Mouse (Mus musculus) G1E-ER4 (cell line): ENCODE measurements at regions not wholly inside any gene's neighbourhood (a gene's known extent, or its start where the extent isn't known, plus 50 kb on each side); places are given as distances from the start of the nearest gene placed in this dataset.

Experiments
- GATA1 ChIP-seq: IDR thresholded peaks from one replicate; pipeline ENCODE4 v1.8.0; 2012; ENCODE audit warnings: low read length, inconsistent platforms

DNA sequence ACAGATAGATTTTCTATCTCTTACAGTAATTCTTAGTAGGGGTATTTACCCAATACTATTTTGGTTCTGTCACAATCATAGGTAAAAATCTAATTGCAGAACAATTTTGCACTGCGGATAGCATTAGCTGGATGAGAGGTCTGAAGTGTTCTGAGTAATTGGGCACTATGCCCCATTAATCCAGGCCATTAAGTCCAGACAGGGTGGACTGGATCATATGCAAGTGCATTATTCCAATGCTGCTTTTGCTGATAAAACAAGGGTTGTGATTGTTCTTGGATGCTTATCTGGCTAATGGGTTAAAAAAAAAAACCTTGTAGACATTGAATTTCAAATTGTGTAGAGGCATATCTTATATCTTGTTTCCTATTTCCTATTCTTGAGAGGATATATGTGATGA, 1732.6 kb upstream of the Gm6569 start:
- no peak for TF ChIP-seq GATA1

DNA sequence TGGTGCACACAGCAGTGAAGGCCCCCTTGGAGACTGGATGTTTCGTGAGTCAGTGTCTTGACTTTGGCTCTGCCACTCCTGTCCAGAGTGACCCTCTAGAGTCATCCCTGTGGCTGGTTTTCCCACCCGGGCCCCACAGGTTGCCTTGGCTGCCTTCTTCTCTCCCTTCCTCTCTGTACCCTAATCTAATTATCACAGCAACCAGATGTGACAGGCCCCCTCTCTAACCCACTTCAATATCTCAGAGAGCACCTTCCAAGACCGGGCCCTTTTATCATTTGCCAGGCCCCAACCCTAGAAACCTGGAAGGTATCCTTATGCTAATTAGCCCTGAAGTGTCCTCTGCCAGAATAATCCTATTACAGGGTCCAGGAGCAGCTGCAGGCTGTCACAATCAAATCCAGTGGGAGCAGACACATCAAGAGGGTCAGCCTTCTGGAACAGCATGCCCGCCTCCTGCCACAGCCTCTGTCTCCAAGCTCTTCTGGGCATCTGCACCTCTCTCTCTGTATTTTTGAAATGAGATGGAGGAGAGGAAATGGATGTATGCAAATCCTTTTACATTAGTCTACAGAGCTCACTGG, 1728.4 kb upstream of the Gm6569 start:
- no peak for TF ChIP-seq GATA1

DNA sequence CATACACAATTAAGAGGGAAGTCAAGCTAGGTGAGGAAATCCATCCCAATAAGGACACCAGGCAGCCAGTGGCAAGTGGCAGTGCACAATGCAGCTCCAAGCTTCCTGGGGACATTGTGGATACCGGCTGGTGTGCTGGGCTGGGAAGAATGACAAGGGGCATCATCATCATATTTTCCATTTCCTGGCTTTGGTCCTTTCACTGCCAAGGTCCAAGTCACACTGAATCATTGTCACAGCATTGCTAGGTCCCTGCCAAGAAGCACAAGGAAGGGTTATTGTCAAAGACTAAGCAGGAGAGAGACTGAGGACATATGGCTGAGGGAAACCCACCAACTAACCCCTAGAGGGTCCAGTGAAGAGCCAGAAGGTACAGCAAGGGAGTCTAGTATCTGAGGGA, 1723.8 kb upstream of the Gm6569 start:
- TF ChIP-seq GATA1: no peak

DNA sequence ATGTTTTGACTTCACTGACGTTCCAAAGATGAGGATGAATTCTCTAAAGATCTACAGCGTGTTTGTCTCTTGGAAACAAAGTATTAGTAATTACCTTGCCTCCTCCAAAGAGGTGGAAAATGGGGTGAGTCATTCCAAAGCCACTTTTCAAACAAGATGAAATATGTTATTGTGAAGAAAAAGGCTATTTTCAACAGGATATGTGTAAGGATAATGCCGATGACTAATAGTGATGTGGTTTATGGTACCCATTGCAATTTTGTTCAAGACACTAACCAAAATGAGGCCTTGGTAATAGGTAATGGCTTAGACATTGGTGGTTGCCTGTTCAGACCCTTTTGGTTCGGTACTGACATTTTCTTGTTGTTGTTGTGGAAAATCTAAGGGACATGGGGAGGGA, 1717.6 kb upstream of the Gm6569 start:
- no peak for TF ChIP-seq GATA1

DNA sequence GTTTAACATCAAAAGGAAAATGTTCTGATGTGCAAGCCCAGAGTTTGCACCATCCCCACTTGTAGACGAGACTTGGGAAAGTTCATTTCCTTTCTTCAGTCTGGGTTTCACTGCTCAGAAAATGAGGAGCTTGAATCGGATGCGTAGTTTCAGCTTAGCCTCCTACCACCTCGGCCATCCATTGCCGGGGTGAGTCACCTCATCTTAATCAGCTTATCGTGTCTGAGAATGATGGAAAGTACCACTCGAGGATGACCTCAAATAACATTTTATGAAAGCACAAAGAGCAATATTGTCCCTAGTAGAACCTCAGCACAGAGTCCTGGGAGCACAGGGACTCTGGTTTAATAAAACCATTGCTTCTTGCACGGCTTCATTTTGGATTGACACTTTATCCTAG, 1700.1 kb upstream of the Gm6569 start:
- TF ChIP-seq GATA1: no peak

DNA sequence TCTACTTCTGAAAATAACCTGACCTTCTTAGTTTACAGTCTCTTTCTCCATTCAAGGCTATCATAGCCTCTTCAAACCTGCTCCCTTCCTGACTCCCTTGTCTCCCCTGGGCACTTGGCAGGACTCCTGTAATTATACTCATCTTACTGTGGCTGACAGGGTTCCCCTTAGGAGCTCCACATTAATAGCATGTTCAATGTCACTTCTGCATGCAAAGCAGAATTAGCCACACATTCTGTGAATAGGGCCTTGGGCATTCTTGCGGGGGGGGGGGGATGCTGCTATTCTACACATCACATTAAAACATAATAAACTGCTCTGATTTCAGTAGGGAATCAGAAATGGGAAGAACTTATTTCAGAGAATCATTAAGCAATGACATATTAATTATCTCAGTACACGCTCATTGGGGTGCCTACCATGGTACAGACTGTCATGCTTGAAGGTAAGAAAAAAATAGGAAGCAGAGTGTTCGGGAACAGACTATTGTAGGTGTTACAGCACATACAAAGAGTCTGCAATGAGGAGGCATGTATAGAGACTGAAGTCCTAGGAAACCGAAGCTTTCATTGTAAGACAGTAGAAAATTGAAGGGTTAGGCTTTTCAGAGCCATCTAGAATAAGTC, 1698.3 kb upstream of the Gm6569 start:
- TF ChIP-seq GATA1: no peak

DNA sequence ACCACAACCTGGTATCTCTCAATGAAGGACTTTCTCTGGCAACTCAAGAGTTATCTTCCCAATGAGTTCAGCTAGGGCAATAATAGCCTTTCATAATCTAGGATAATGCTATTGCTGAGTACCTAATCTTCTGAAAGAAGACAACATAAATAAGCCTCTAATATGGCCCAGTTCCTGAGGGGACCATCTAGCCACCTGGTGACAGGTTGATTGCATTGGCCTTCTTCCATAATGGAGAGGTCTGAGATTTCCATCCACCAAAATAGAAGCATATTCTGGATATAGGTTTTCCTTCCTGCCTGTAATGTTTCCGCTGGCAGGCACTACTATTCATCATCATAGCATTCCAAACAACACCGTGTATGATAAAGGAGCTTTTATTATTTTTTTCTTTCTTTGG, 1694.2 kb upstream of the Gm6569 start:
- TF ChIP-seq GATA1: no peak

DNA sequence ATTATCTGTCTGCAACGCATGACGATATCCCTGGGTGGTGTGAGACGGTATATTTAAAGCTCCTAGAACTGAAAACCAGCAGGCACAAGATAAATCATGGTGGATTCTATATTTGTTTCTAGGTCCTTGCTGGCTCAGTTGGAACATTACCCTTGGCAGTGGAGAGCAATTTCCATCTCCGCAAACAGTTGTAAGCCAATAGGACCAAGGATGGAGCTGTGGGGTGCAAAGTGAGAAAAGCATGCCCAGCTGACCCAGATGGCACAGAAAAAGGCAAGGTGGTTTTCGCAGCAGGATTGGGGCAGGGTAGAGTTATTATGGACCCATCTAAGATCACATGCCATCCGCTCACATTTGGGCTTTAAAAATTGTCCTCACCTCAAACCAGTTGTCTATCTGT, 1683.8 kb upstream of the Gm6569 start:
- no peak for TF ChIP-seq GATA1

DNA sequence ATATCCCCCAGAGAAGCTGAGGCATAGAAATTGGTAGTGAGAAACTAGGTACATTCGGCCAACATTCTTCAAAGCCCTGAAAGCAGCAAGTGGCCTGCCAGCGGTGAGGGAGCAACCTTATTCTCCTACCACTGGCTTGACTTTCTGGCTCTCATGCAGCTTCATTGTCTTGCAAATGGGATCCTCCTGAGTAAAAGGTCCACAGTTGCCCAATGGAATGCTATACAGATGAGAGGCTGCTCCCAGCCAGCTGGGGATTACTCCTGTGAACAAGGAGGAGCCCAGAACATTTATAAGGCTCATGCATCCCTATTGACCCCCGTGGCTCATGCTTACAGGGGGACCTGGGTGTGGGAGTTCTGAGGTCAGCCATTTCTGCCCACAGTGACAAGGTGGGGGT, 1675.9 kb upstream of the Gm6569 start:
- no peak for TF ChIP-seq GATA1

DNA sequence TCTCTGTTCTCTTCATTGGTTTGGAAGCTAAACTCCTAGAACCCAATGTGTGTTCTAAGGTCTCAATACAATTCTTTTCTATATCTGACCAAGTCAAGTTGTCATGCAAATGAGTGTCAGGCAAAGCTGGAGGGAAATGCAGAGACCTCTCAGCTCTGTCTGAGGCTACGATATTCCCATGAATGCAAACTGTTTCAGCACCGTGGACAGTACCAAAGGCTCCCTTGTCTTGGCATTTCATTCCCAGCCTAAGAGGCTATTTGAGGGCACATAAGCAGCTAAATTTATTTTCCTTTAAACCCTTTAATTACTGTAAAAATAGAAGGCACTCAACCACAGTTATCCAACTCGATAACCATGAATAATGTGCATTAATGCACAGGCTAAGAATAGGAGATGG, 1633.5 kb upstream of the Gm6569 start:
- TF ChIP-seq GATA1: no peak

DNA sequence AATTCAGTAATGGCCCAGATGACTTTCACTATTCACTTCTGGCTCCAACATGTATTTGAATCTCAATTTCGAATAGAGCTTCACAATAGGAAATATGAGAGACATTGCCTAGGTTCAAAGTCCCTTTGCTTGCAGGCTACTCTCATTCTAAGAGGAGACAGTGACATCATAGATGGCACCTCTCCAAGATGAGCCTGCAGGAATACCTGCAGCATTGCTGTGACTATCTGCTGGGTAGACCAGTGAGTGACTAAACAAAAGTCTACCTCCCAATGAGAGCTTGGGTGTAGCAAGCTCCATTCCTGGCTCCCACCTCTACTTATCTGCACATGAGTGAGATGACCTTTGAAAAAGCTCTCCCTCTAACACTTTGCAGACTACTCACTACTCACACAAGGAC, 1632.6 kb upstream of the Gm6569 start:
- no peak for TF ChIP-seq GATA1

DNA sequence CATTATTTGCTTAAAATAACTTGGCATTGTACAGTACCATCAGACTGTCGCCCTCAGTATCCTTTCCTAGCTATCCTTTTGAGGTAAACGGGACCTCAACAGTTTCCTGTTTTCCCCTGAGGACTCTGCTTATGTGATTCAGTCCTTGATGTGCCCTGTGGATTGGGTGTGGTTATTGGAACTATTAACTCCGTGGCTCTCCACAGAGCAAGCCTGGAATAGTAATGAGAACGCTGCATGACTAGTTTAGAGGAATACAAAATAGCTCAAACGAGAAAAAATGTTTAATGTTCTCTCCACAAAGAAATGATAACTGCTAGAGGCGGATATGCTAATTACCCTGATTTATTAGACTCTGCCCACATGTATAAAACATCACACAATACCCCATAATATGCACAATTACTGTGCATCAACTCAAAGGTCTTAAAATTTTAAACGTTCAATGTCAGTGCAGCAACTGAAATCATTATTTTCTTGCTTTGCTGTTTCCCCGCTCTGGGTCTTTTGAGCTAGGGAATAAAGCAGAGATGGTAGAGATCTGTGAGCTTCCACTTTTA, 1629.0 kb upstream of the Gm6569 start:
- no peak for TF ChIP-seq GATA1

DNA sequence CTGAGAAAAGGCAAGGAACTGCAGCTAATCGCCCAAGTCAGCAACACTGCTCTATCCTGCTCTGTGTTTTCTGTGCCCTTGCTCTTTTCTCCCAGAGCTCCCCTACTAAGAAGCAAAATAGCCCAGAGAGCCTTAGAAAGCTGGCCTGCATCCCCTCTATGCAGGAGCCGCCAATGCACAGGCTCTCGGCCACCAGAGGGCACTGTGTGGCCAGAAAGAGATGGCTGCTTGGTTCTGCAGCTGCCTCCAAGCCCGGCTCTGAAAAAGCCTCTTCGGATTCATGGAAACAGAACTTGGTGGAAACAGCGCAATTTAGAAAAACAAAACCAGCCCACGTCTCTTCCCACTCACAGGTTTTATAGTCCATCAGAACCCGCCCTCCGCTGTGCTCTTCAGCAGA, 1628.4 kb upstream of the Gm6569 start:
- TF ChIP-seq GATA1: no peak

DNA sequence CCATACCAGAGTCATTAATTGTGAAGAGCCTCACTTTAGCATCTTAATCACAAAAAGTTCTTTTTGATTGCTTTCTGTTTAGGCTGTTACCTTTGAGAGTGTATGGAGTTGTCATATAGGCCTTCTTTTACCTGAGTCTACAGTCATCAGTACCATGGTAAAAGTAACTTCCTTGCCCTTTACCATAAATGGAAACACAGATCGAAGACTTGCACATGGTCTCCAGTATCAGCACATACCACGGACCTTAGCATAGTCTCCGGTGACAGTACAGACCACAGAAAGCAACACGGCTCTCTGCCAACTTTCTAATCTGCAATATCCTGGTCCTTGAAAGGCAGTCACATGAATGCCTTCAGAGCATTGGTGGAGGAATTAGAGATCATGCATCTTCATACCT, 1626.8 kb upstream of the Gm6569 start:
- TF ChIP-seq GATA1: no peak

DNA sequence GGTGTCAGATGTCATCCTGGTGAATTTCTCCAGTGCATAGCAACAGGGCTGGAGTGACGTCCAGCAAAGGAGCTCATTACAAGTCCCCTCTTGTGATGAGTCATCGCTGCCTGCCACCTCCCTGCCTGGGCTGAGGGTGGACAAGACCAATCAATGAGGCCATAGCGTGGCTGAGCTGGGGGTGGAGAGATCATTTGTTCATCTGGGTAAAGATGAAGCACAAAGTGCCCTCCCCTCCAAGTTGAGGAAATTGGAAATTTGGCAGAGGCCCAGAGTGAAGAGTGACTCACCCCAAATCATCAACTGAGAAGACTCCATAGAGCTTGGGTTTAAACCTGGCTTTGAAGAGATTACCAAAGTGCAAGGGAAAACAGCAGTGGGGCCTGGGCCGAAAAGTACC, 1626.3 kb upstream of the Gm6569 start:
- TF ChIP-seq GATA1: no peak

DNA sequence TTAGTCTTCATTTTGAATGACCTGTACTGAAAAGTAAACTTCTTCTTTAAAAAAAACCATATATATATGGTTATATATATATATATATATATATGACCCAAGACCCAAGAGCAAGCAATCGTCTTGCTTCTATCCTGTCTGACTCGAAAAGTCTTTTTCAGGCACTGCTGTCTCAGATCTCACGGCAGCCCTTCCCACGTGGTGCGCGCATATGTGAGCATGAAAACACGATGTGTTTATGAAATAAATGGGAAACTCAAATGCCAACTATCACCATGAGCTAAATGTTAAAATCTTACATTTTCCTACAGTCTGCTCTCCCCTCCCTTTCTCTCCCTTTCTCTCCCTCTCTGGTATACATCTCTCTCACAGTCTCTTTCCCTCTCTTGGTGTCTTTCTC, 1625.4 kb upstream of the Gm6569 start:
- TF ChIP-seq GATA1: no peak

DNA sequence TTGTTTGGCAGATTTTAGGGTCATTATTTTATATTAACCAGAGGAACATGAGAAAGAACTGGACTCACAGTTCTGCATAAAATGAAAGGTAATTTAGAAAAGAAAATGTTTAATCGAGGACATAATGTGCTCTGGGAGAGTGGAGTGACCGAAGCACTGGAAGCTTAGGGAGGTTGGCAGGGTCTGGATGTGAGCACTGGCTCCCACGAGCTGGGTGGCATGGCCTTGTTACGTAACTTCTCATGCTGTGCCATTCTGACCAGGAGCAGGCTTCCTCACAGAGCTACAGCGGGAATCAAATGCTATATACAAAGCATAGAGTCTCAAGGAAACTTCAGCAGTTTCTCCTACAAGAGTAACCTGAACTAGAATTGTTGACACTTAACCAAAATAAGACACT, 1616.6 kb upstream of the Gm6569 start:
- no peak for TF ChIP-seq GATA1
